Mouse (Mus musculus) frontal cortex, postnatal 10 days (tissue): ENCODE results near the gene Tmem185a.
"Not testable (repeated sequence)": the region's sequence is repeated elsewhere in the genome, so short reads cannot be mapped to it uniquely, and the experiment has no call there.

ENCODE experiments used
- DNase-seq, 2 experiments: peaks; one replicate each; pipeline ENCODE4 v3.0.0; 2022; ENCODE audit warnings: low spot score in 2 of 2, mixed read lengths in 1 of 2

The Tmem185a gene

GRCm38 (mm10) chrX:70476792-70477776 is at the start of gene Tmem185a:
Tmem185a (minus strand) TSS chrX:70477180.
- DNase-seq = peak; percentile 60 to 80

GRCm38 (mm10) chrX:70514413-70514812 is 37.4 kb upstream of the Tmem185a start:
- DNase-seq = not testable (repeated sequence)

- not testable (repeated sequence) for DNase-seq
Measured at GRCm38 (mm10) chrX:70487328-70487727, 10.3 kb upstream of the Tmem185a start.

- DNase-seq = no peak
Measured at GRCm38 (mm10) chrX:70482154-70482553, 5.2 kb upstream of the Tmem185a start.

GRCm38 (mm10) chrX:70478701-70479100 is 1.7 kb upstream of the Tmem185a start:
- no peak for DNase-seq

- DNase-seq = no peak
Measured at GRCm38 (mm10) chrX:70475215-70475765, 1.7 kb downstream of the Tmem185a start.

GRCm38 (mm10) chrX:70466897-70467296 is 10.1 kb downstream of the Tmem185a start:
- no peak for DNase-seq

GRCm38 (mm10) chrX:70465489-70465888 is 11.5 kb downstream of the Tmem185a start:
- no peak for DNase-seq

- no peak for DNase-seq
Measured at GRCm38 (mm10) chrX:70463621-70464020, 13.4 kb downstream of the Tmem185a start.

- DNase-seq = not testable (repeated sequence)
Measured at GRCm38 (mm10) chrX:70452359-70452758, 24.6 kb downstream of the Tmem185a start.

- not testable (repeated sequence) for DNase-seq
Measured at GRCm38 (mm10) chrX:70425473-70425872, 51.5 kb downstream of the Tmem185a start.
